Mouse (Mus musculus): ENCODE measurements around the gene Dnah6. TPM values are rescaled to one million over a fixed set of nuclear protein-coding genes. Genes with fewer than 3 reads are reported as not detected.

The Dnah6 gene
- polyA plus RNA-seq, 1 experiment from 2014 or later: 0.61 TPM

DNA sequence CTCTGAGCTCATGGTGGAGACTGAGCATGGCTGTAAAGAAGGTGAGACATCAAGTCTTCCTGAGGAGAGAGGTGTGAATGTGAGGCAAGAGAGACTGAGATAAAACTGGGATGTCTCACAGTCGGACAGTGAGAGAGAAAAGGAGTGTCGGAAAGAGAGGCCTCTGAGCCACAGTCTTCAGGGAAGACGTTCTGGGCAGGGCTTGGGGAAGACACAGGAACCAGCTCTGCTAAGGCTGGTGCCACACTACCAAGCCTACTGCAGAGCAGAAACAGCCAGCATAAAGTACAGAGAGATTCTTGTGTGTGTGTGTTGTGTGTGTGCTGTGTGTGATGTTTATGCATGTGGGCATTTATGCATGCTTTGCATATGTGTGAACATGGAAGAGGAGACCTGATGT lies 156.9 kb downstream of the Dnah6 start:
- Histone ChIP-seq H3K4me3 (replicated peaks) (no peak overlapping the region), H3K27ac (replicated peaks) (no peak overlapping the region), H3K9me3 (replicated peaks) (no peaks in the 10 kb centered on the region), H3K36me3 (no peaks in the 10 kb centered on the region), H3K27me3 (no peaks in the 10 kb centered on the region), H3K4me2 (replicated peaks) (no peak overlapping the region), H3K4me1 (no peaks in the 10 kb centered on the region), H3K9ac (no peak overlapping the region)
- ATAC-seq (ENCODE audit: insufficient number of reproducible peaks, low FRiP score, low TSS enrichment, low read depth): no peak
- 77% methylated on average over 3 of the region's 3 CpGs for WGBS

DNA sequence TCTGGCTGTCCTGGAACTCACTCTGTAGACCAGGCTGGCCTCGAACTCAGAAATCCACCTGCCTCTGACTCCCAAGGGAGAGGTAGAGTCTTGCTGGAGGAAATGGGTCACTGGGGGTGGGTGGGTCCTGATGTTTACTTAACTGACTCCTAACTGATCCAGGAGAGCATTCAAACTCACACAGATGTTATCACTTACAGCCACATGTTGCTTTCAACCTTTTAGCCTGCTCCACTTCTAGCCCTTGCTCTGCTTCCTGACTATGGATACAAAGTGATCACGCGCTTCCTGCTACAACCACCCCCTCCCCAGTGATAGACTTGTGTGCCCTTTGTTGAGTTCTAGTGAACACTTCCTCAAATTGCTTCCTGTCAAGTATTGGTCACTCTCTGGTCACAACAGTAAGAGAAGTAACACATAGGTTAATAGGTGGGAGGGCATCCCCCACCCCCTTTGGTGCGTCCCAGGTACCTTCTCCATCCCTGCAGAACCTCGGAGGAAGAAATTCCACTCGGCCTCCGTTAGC lies 161.8 kb downstream of the Dnah6 start:
- no peaks in the 10 kb centered on the region for H3K4me1 ChIP-seq
- no peaks in the 10 kb centered on the region for H3K36me3 ChIP-seq
- H3K9ac ChIP-seq: no peak overlapping the region
- H3K27me3 ChIP-seq: no peaks in the 10 kb centered on the region
- no peak for ATAC-seq (ENCODE audit: insufficient number of reproducible peaks, low FRiP score, low TSS enrichment, low read depth)
- H3K9me3 ChIP-seq (replicated peaks): no peaks in the 10 kb centered on the region
- H3K4me3 ChIP-seq (replicated peaks): no peak overlapping the region
- no peak overlapping the region for H3K27ac ChIP-seq (replicated peaks)
- WGBS: 74% methylated on average over 7 of the region's 7 CpGs
- H3K4me2 ChIP-seq (replicated peaks): no peak overlapping the region

DNA sequence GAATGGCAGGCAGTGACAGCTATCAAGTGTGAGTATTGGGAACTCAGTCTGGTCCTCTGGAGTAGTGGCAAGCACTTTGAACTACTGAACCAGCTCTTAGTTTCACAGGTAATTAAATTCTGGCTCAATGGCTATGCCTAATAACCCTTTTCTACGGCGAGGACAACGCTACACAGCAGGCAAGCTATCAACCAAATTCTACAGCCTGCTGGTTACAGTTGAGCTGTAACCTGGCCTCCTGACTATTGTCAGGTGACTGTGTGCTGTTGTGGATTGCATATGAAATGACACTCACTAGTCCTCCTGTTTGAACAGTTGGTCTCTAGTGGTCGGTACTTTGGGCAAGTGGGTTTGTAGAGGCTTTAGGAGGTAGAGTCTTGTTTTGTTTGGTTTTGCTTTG lies 162.3 kb downstream of the Dnah6 start:
- Histone ChIP-seq H3K4me1 (no peaks in the 10 kb centered on the region), H3K27ac (replicated peaks) (no peak overlapping the region), H3K27me3 (no peaks in the 10 kb centered on the region), H3K9me3 (replicated peaks) (no peaks in the 10 kb centered on the region), H3K4me3 (replicated peaks) (no peak overlapping the region), H3K36me3 (no peaks in the 10 kb centered on the region), H3K4me2 (replicated peaks) (no peak overlapping the region), H3K9ac (no peak overlapping the region)
- no peak for ATAC-seq (ENCODE audit: insufficient number of reproducible peaks, low FRiP score, low TSS enrichment, low read depth)
- 89% methylated on average over 4 of the region's 4 CpGs for WGBS

DNA sequence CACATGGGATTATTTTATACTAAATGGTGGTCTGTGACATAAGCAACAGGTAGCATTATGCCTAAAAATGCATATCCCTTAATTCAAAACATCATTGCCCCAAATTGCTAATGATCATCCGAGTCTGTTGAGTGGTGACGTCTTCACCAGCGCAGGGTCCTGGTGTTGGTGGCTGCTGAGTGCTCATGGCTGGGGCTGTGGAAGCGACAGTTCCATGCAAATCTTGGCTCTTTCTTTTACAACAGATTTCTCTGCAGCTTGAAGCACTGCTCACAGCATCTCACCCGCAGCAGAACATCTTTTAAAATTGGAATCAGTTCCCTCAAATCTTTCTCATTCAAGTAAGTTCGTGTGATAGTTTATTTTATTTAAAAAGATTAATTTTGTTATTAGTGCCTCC lies 166.1 kb downstream of the Dnah6 start:
- Histone ChIP-seq H3K4me2 (replicated peaks) (no peak overlapping the region), H3K27ac (replicated peaks) (no peak overlapping the region), H3K4me3 (replicated peaks) (no peak overlapping the region), H3K9ac (no peak overlapping the region), H3K4me1 (no peaks in the 10 kb centered on the region), H3K27me3 (no peaks in the 10 kb centered on the region), H3K36me3 (no peaks in the 10 kb centered on the region), H3K9me3 (replicated peaks) (no peaks in the 10 kb centered on the region)
- WGBS: 86% methylated on average over 6 of the region's 6 CpGs
- no peak for ATAC-seq (ENCODE audit: insufficient number of reproducible peaks, low FRiP score, low TSS enrichment, low read depth)

GRCm38 (mm10) chr6:73054807-73055206 lies 166.6 kb downstream of the Dnah6 start:
- Histone ChIP-seq H3K27me3 (no peaks in the 10 kb centered on the region), H3K9ac (no peak overlapping the region), H3K27ac (replicated peaks) (no peak overlapping the region), H3K4me2 (replicated peaks) (no peak overlapping the region), H3K9me3 (replicated peaks) (no peaks in the 10 kb centered on the region), H3K4me1 (no peaks in the 10 kb centered on the region), H3K4me3 (replicated peaks) (no peak overlapping the region), H3K36me3 (no peaks in the 10 kb centered on the region)
- ATAC-seq (ENCODE audit: insufficient number of reproducible peaks, low FRiP score, low TSS enrichment, low read depth): no peak
- 94% methylated on average over 6 of the region's 6 CpGs for WGBS

DNA sequence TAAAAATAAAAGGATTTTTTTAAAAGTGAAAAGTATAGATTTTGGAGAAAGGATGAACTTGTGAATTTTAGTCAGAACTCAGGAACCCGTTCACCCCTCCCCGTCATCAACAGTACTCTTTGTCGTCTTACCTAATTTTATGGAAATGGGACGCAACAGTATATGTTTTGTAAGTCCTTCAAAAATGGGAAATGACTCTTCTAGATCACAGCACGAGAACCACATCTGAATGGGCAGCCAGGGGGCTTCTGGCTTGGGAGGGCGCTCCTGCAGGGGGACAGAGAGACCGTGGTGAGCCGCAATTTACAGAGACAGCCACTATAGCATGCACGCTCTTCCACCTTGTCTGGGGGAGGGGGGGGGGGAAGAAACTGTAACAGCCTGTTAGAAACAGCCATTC lies 167.9 kb downstream of the Dnah6 start:
- no peaks in the 10 kb centered on the region for H3K4me1 ChIP-seq
- no peak overlapping the region for H3K27ac ChIP-seq (replicated peaks)
- no peaks in the 10 kb centered on the region for H3K36me3 ChIP-seq
- H3K4me2 ChIP-seq (replicated peaks): no peak overlapping the region
- no peak overlapping the region for H3K9ac ChIP-seq
- no peak for ATAC-seq (ENCODE audit: insufficient number of reproducible peaks, low FRiP score, low TSS enrichment, low read depth)
- H3K27me3 ChIP-seq: no peaks in the 10 kb centered on the region
- no peaks in the 10 kb centered on the region for H3K9me3 ChIP-seq (replicated peaks)
- H3K4me3 ChIP-seq (replicated peaks): no peak overlapping the region
- WGBS: 88% methylated on average over 9 of the region's 9 CpGs

GRCm38 (mm10) chr6:73047259-73047658 lies 174.2 kb downstream of the Dnah6 start:
- Histone ChIP-seq H3K4me2 (replicated peaks) (no peak overlapping the region), H3K27me3 (no peaks in the 10 kb centered on the region), H3K4me3 (replicated peaks) (no peak overlapping the region), H3K4me1 (no peaks in the 10 kb centered on the region), H3K36me3 (no peaks in the 10 kb centered on the region), H3K9ac (no peak overlapping the region), H3K27ac (replicated peaks) (no peak overlapping the region), H3K9me3 (replicated peaks) (no peaks in the 10 kb centered on the region)
- WGBS: 66% methylated on average over 7 of the region's 7 CpGs
- ATAC-seq (ENCODE audit: insufficient number of reproducible peaks, low FRiP score, low TSS enrichment, low read depth): no peak

- Histone ChIP-seq H3K4me2 (replicated peaks) (no peak overlapping the region), H3K36me3 (no peaks in the 10 kb centered on the region), H3K9ac (no peak overlapping the region), H3K9me3 (replicated peaks) (no peaks in the 10 kb centered on the region), H3K27me3 (no peaks in the 10 kb centered on the region), H3K4me3 (replicated peaks) (no peak overlapping the region), H3K27ac (replicated peaks) (no peak overlapping the region), H3K4me1 (no peaks in the 10 kb centered on the region)
- WGBS: 74% methylated on average over 3 of the region's 3 CpGs
- ATAC-seq (ENCODE audit: insufficient number of reproducible peaks, low FRiP score, low TSS enrichment, low read depth): no peak
Observed at GRCm38 (mm10) chr6:73045944-73046343, 175.5 kb downstream of the Dnah6 start.

- H3K9me3 ChIP-seq (replicated peaks): no peaks in the 10 kb centered on the region
- ATAC-seq (ENCODE audit: insufficient number of reproducible peaks, low FRiP score, low TSS enrichment, low read depth): no peak
- no peak overlapping the region for H3K27ac ChIP-seq (replicated peaks)
- H3K9ac ChIP-seq: no peak overlapping the region
- H3K36me3 ChIP-seq: no peaks in the 10 kb centered on the region
- WGBS: 71% methylated on average over 6 of the region's 6 CpGs
- H3K4me2 ChIP-seq (replicated peaks): no peak overlapping the region
- no peaks in the 10 kb centered on the region for H3K4me1 ChIP-seq
- H3K27me3 ChIP-seq: no peaks in the 10 kb centered on the region
- H3K4me3 ChIP-seq (replicated peaks): no peak overlapping the region
Observed at GRCm38 (mm10) chr6:73042278-73042677, 179.2 kb downstream of the Dnah6 start.

DNA sequence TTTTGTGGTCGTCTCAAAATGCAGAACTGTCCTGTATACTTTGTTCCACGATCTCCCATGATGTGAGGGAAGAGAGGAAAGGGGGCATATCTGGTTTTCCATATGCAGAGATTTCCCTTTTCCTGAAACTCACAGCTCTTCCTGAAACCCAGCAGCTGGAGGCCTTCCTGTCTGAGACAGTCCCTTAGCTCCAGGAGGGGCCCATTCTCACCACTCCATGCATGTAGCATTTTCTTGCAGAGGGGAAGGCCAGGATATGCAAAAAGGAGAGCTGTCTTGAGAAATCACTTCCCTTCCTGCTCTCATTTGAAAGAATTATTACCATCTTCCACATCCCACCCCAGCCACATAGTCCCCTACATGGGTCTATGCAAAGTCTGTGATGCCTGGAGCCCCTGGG lies 183.2 kb downstream of the Dnah6 start:
- Histone ChIP-seq H3K9me3 (replicated peaks) (no peaks in the 10 kb centered on the region), H3K27me3 (no peaks in the 10 kb centered on the region), H3K9ac (no peak overlapping the region), H3K36me3 (no peaks in the 10 kb centered on the region), H3K4me1 (no peaks in the 10 kb centered on the region), H3K4me2 (replicated peaks) (no peak overlapping the region), H3K27ac (replicated peaks) (no peak overlapping the region), H3K4me3 (replicated peaks) (no peak overlapping the region)
- ATAC-seq (ENCODE audit: insufficient number of reproducible peaks, low FRiP score, low TSS enrichment, low read depth): no peak
- 56% methylated on average over 2 of the region's 2 CpGs for WGBS

- Histone ChIP-seq H3K9ac (no peak overlapping the region), H3K4me3 (replicated peaks) (no peak overlapping the region), H3K9me3 (replicated peaks) (no peaks in the 10 kb centered on the region), H3K36me3 (no peaks in the 10 kb centered on the region), H3K4me1 (peaks cover 8% of the 10 kb centered on the region; the same call in 1 of the 2 replicates), H3K4me2 (replicated peaks) (no peak overlapping the region), H3K27ac (replicated peaks) (no peak overlapping the region), H3K27me3 (no peaks in the 10 kb centered on the region)
- WGBS: 95% methylated on average over 3 of the region's 3 CpGs
- no peak for ATAC-seq (ENCODE audit: insufficient number of reproducible peaks, low FRiP score, low TSS enrichment, low read depth)
Observed at GRCm38 (mm10) chr6:73028853-73029252, 192.6 kb downstream of the Dnah6 start.

- Histone ChIP-seq H3K9ac (no peak overlapping the region), H3K4me3 (replicated peaks) (no peak overlapping the region), H3K27me3 (no peaks in the 10 kb centered on the region), H3K9me3 (replicated peaks) (no peaks in the 10 kb centered on the region), H3K36me3 (no peaks in the 10 kb centered on the region), H3K4me1 (peaks cover 8% of the 10 kb centered on the region; the same call in 1 of the 2 replicates), H3K4me2 (replicated peaks) (no peak overlapping the region), H3K27ac (replicated peaks) (no peak overlapping the region)
- no peak for ATAC-seq (ENCODE audit: insufficient number of reproducible peaks, low FRiP score, low TSS enrichment, low read depth)
- WGBS: 72% methylated on average over 4 of the region's 4 CpGs
Observed at GRCm38 (mm10) chr6:73027881-73028280, 193.6 kb downstream of the Dnah6 start.
